Mouse (Mus musculus): ENCODE results near the gene Ugt1a6b. TPM values are rescaled to one million over a fixed set of nuclear protein-coding genes. Genes with fewer than 3 reads are reported as not detected.

Gene Ugt1a6b
- polyA plus RNA-seq, 1 experiment, result not detected

DNA sequence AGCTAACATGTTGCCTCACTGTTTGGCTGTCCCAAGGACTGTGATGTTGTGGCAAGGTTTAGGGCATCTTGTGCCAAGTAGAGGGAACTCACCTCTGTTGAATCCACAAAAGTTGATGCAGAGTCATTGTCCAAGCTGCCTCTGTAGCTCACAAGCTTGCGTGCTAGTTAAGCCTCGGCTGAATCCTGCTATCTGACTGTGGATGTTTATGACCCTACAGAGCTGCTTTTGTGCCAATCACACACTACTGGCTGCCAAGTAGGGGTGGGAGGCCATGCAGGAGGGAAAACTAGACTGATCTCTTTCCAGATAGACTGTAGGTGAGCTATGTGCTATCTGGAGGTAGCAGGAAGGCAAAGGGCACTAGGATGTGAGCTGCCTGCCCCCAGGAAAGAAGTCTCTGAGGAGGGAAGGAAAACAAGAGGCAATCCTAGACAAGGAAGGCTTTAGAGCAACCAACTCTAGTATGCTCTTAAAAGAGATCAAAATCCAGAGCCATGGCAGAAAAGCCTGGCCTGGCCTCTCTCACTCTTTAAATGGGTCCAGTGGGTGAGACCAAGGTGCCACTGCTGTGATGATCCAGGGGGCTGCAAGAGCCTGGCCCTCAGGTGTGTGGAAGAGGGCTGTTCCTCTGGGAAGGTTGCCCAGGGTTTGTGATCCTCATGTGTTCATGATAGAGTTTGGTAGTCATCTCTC, 110.9 kb downstream of the Ugt1a6b start:
- no peak for TF ChIP-seq GATA1 (IDR thresholded peaks at IDR 0.05; ENCODE audit: low read length)

DNA sequence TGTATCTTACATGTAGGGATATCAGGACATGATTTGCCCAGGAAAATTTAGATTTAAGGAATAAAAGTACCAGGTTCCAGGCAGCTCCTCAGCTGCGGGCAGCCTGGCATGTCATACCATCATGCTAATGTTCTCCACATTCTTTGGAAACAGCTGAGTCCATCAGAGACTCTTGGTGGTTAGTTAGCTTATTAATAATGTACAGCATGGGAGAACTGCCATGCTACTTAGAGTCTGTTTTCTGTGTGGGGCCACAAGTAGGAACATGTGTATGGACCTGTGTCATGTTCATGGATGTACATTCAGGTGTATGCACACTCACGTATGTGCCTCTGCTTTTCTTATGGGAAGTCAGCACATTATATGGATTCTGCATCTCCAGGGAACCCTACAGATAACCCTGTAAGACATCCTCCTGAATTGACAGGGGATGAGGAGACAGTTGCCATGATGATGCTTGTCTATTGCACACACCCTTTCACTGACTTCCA, 111.5 kb downstream of the Ugt1a6b start:
- no peak for TF ChIP-seq GATA1 (IDR thresholded peaks at IDR 0.05; ENCODE audit: low read length)

DNA sequence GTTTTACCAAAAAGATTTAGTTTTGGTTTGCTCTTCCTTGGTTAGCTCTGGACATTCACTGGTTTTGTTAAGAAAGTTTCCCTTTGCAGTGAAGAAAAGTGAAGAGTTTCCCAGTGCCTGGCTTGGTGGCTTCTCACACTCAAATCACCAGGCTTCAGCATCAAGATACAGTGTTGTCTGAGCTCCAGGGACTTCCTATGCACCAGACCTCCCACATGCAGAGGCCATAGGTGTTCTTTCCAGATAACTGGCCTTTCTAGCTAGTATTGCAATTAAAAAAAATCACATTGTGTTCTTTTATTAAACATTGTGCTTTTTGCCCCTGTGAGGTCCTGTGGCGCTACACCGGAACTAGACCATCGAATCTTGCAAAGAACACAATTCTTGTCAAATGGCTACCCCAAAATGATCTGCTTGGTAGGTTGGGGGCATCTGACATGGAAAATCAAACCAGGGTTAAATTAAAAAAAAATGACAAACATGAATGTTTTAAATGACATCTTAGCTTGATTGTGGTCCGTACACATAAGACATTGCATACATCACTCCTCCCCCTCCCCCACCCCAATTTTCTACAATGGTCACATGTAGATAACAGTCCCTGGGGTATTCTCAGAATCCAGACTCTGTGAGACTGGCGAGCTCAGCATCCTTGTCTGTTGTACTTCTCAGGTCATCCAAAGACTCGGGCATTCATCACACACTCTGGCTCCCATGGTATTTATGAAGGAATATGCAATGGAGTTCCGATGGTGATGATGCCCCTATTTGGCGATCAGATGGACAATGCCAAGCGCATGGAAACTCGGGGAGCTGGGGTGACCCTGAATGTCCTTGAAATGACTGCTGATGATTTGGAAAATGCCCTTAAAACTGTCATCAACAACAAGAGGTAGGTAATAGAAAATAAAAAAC, 112.7 kb downstream of the Ugt1a6b start:
- no peak for TF ChIP-seq GATA1 (IDR thresholded peaks at IDR 0.05; ENCODE audit: low read length)

DNA sequence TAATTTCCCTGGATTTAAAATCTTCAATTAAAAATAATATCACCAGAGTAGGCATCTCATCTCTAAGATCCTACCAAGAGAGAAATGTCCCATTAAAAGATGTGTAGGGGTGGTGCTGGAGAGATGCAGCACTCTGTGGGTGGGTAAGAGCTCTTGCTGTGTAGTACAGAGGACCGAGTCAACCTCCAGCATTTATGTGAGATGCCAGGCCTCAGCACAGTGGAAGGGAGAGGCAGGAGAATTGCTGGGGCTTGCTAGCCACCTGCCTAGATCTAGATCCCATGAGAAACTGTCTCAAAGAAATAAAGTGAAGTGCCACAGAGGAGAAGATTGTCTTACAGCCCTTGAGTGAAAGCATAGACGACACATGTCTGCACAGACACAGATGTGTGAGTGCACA, 113.5 kb downstream of the Ugt1a6b start:
- no peak for TF ChIP-seq GATA1 (IDR thresholded peaks at IDR 0.05; ENCODE audit: low read length)

DNA sequence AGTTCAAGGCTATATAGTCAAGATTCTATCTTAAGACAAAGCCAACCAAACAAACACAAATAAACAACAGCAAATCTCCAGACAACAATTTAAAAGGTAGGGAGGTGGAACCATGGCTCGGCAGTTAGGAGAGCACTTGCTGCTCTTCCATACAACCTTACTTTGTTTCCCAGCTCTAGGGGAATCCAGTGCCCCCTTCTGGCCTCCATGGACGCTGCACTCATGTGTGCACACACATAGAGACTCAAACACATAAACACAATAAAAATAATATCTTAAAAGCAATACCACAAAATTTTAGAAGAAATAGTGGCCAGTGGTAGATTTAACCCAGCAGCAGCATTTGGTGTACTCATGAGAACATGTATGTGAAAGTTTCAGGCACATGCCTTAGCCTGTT, 114.1 kb downstream of the Ugt1a6b start:
- no peak for TF ChIP-seq GATA1 (IDR thresholded peaks at IDR 0.05; ENCODE audit: low read length)

DNA sequence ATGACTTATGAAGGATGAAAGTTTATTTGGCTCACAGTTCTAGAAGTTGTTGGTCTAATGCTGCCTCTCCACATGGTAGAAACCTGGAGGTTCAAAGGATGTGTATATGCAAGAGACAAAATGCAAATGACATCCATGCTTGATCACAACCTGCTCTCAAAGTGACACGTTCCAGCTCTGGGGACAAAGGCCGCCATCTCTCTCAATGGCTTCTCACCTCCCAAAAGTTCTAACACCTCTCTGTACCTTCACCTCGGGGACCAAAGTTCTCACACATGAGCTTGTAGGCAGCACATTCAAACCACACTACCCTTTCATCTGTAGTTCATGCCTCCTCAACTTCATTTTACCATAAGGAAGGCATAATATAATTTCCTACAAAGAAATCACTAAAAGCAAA, 114.5 kb downstream of the Ugt1a6b start:
- TF ChIP-seq GATA1 (IDR thresholded peaks at IDR 0.05; ENCODE audit: low read length), result no peak

DNA sequence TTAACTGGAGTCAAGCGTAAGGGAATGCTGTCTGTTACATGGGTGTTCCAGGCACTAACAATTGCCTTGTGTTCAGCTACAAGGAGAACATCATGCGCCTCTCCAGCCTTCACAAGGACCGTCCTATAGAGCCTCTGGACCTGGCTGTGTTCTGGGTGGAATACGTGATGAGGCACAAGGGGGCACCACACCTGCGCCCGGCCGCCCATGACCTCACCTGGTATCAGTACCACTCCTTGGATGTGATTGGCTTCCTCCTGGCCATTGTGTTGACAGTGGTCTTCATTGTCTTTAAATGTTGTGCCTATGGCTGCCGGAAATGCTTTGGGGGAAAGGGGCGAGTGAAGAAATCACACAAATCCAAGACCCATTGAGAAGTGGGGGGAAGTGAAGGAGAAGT, 115.0 kb downstream of the Ugt1a6b start:
- no peak for TF ChIP-seq GATA1 (IDR thresholded peaks at IDR 0.05; ENCODE audit: low read length)

DNA sequence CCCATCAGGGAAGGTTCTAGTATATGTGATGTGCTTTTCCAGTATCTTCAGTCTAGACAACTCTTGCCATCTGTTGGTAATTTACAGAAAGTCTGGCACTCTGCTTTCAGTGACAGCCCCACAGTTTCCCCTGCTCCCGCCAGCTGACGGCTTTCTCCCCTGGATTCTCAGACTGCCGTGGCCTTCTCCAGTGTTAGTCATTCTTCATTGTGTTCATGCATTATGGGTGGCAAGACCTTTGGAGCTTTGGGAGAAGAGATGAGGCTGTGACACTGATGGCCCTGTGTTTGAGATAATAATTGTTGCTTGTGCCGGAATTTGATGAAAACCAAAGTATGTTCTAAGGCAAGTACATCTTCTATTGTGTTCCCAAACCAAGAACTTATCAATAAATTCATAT, 115.5 kb downstream of the Ugt1a6b start:
- TF ChIP-seq GATA1 (IDR thresholded peaks at IDR 0.05; ENCODE audit: low read length), result no peak

DNA sequence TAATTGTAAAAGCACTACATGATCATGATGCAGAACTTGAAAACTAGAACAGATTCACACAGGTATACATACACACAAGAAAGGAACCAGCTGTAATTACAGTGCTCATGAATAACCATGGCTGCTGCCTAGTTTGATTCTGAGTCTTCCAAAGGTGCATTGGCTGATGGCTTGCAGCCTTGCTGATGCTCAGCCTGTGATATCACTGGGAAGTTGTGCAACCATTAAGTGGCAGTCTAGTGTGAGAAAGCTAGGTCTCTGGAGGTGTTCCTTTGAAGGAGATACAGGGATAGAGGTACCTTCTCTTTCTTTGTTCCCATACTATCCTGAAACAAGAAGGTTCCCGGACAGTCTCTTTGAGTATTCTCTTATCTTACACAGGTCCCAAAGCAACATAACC, 116.0 kb downstream of the Ugt1a6b start:
- TF ChIP-seq GATA1 (IDR thresholded peaks at IDR 0.05; ENCODE audit: low read length), result no peak

DNA sequence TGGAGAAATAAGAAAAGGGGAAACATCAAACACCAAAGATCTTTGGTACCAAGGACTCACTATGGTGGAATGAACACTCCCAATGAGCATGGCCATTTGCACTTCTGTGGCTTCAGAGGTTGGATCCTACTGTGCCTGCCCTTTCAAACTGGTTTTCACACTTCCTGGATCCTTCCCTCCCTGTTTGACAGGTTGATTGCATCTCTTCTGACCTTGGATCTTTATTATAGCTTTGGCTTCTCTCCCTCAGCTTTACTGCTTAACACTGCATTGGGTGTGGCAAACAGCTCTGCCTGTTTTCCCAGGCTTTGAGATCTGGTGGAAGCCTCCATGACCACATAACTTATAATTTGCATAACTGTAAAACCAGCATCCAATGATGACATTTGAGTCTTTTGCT, 117.3 kb downstream of the Ugt1a6b start:
- TF ChIP-seq GATA1 (IDR thresholded peaks at IDR 0.05; ENCODE audit: low read length), result no peak

DNA sequence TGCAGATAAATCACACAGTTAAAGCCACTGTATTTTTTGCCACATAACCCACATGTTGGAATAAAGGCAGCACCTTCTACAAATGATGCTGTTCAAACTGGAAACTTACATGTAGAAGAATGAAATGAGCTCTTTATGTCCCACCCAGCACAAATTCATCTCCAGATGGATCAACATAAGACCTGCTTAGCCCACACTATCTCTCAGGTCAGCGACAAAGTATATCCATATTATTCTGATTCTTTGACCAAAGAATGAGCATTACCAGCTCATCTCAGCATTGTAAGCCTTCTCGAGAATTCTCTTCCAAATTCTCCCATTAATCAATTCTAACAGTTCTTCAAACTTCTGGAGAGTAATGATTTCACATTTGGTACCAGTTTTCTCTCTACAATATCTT, 119.2 kb downstream of the Ugt1a6b start:
- TF ChIP-seq GATA1 (IDR thresholded peaks at IDR 0.05; ENCODE audit: low read length), result no peak

DNA sequence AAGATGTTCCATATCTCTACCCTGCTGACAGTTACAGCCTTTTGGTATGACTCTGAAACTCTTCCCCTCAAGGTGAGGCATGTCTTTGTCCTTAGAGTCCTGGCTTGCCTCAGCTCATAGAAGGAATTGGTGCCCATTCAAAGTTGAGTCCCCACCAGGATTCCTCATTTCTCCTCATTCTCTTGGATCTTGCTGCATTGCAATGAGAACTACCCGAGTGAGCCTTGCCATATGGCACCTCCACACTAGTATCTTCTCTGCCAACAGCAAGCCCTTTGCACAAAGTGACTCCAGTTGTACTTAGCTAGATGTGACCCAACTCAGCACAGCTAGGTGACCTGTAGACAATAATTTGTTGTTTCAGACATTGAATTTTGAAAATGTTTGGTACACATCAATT, 120.5 kb downstream of the Ugt1a6b start:
- no peak for TF ChIP-seq GATA1 (IDR thresholded peaks at IDR 0.05; ENCODE audit: low read length)

DNA sequence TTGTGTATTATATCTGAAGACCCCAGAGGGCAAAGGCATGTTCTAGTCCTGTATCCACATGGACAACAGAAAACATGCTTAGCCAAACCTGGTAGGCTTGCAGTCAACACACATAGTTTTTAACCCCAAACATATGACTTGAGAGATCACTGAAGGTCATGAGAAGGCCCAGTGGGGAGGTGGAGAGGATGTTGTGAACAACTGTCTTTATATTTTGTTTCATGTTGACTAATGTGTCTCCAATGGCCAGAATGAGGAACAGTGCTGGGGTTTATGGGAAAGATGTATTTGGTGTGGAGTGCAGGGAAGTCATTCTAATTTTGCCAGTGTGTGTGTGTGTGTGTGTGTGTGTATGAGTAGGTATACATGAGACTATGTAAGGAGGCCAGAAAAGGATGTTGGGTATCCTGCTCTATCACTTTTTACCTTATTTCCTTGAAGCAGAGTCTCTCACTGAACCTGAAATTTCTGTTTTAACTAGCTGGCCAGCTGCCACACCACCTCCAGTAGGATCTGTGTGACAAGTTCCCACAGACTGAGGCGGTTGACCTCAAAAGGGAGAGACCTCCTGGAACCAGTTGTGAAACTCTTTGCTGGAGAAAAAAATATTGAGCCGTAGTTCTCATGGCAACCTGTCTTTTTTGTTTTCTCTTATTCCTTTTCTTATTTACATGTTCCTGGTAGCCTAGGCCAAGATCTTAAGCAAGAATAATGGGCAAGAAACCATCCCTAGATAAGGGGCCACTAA, 121.2 kb downstream of the Ugt1a6b start:
- TF ChIP-seq GATA1 (IDR thresholded peaks at IDR 0.05; ENCODE audit: low read length), result no peak

DNA sequence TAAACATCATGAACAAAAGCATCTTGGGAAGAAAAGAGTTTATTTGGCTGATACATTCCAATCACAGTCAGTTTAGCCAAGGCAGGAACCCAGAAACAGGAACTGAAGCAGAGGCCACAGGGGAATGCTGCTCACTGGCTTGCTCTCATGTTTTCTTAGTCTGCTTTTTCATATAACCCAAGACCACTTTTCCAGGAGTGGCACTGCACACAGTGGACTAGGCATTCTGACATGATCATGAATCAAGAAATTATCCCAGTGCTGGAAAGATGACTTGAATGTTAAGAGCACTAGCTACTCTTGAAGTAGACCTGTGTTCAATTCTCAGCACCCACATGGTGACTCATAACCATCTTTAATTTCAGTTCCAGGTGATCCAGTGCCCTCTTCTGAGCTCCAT, 122.7 kb downstream of the Ugt1a6b start:
- no peak for TF ChIP-seq GATA1 (IDR thresholded peaks at IDR 0.05; ENCODE audit: low read length)

DNA sequence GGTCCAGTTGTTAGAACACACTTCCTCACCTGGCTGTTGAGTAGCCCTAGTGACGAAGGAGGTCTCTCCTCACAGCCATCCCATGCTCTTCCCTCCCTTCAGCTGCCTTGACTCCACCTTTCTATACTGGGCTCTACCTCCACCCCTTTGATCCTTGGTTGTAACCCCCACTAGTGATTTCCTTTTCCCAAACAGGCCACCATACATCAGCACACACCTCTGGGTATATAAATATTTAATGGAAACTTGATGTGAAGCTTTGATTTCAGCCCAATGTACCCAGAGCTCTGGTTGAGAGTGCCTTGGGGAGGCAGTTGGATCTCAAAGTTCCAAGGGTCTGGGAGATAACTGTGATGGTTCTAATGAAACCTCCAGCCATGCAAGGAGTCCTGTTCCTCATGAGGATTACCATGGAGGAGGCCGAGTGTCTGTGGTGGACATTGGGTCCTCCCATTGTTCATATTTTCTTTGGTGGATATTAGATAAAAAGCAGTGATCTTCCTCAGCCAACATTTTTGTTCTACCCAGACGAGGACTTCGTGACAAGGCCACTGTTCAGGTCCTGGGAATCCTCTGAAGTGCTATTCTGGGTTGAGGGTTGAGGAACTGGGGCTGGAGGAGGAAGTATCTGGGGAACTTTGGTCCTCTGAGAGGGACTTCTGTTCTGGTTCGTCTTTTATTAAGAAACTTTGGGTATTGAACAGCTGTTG, 123.8 kb downstream of the Ugt1a6b start, which contains the start of gene Mroh2a:
TSS of gene Mroh2a (plus strand) at position 317 of the 710 bp plus-strand sequence.
- TF ChIP-seq GATA1 (IDR thresholded peaks at IDR 0.05; ENCODE audit: low read length), result no peak
